Mouse (Mus musculus) ES-Bruce4 (cell line): Measurements from ENCODE around the gene Dst. TPM values are rescaled to one million over a fixed set of nuclear protein-coding genes. Genes with fewer than 3 reads are reported as not detected.

Source experiments
- H3K27ac ChIP-seq: 2 replicates; pipeline ENCODE4 v1.5.1; 2012; ENCODE audit warnings: low read length, inconsistent platforms; ENCODE audit not compliant: insufficient read depth
- H3K27me3 ChIP-seq: 2 replicates; pipeline ENCODE4 v1.6.1; 2012; ENCODE audit warnings: mild to moderate bottlenecking, low read length, inconsistent platforms; ENCODE audit not compliant: control insufficient read depth, poor library complexity, insufficient read depth, severe bottlenecking
- H3K36me3 ChIP-seq: 2 replicates; pipeline ENCODE4 v1.6.1; 2012; ENCODE audit warnings: inconsistent platforms, mild to moderate bottlenecking, low read length, moderate library complexity; ENCODE audit not compliant: control insufficient read depth, poor library complexity, insufficient read depth, severe bottlenecking
- H3K4me1 ChIP-seq: one replicate; pipeline ENCODE4 v1.8.1; 2011; ENCODE audit warnings: low read length; ENCODE audit not compliant: control insufficient read depth, insufficient read depth
- H3K4me3 ChIP-seq: 2 replicates; pipeline ENCODE4 v1.5.1; 2011; ENCODE audit warnings: low read depth, mild to moderate bottlenecking, low read length
- H3K9ac ChIP-seq: 2 replicates; pipeline ENCODE4 v1.6.1; 2012; ENCODE audit warnings: low read depth, mild to moderate bottlenecking, inconsistent platforms; ENCODE audit not compliant: poor library complexity, severe bottlenecking
- H3K9me3 ChIP-seq: replicated peaks from 2 replicates; pipeline ENCODE4 v1.6.1; 2012; ENCODE audit warnings: mild to moderate bottlenecking, low read length, inconsistent platforms; ENCODE audit not compliant: control insufficient read depth, poor library complexity, insufficient read depth, severe bottlenecking
- CTCF ChIP-seq: IDR thresholded peaks from one replicate; pipeline ENCODE4 v1.8.1; 2011; ENCODE audit warnings: low read depth, low read length
- EP300 ChIP-seq: IDR thresholded peaks from 2 replicates; pipeline ENCODE4 v1.6.1; 2011; ENCODE audit warnings: low read depth, low read length; ENCODE audit not compliant: insufficient read depth
- POLR2A ChIP-seq: IDR thresholded peaks from one replicate; pipeline ENCODE4 v1.8.1; 2011; ENCODE audit warnings: low read length; ENCODE audit not compliant: insufficient read depth
- polyA plus RNA-seq: library from polyadenylated mRNA; stranded (reverse); fragments of >200 nt; gene quantifications from 2 replicates; pipeline ENCODE4 v1.2.4, GENCODE M21; 2011; ENCODE audit warnings: low read depth; ENCODE audit not compliant: missing spikeins, insufficient read depth, insufficient read length

Gene Dst
- polyA plus RNA-seq, 1 experiment: 296 TPM

- Histone ChIP-seq H3K4me3 (no peak overlapping the region), H3K27ac (no peak overlapping the region), H3K36me3 (no peaks in the 10 kb centered on the region), H3K9me3 (no peaks in the 10 kb centered on the region), H3K27me3 (no peaks in the 10 kb centered on the region; the same call in 1 of the 2 replicates), H3K4me1 (no peaks in the 10 kb centered on the region), H3K9ac (no peak overlapping the region)
- no peak for TF ChIP-seq EP300
- TF ChIP-seq CTCF: no peak
- TF ChIP-seq POLR2A: no peak
These were observed 29.9 kb upstream of the Dst start for GRCm38 (mm10) chr1:33878170-33878569.

DNA sequence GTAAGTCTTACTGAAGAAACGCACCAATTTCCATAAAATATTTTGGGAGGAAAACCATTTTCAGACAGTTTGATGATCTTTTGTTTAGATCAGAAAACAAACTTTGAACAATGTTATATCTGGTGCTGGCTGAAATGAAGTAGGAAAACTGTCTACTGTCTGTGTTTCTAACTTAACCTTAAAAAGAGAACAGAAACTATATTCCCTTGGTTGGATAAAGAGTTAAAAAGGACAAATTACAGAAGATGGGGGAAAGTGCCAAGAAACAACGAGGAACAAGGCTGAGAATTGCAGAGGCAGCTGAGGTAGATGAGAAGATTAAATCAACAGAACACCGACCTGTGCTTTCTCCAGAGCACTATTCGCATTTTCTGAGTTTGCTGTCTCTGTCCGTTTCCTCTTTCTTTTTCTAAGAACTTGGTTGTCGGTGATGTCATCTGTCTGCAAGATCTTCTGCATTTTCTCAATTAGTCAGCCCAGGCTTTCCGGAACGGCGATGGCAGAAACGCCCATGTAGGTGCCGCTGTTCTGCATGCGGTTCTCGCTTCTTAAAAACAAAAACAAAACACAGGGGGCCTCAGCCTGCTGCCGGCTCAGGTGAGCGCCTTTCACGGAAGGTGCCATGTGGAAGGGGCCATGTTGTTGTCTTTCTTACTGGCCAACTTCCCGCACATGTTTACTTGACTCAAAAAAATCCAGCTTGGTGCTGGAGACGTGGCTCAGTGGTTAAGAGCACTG, 24.8 kb upstream of the Dst start:
- H3K9ac ChIP-seq: no peak overlapping the region
- TF ChIP-seq CTCF (peak; percentile 12), EP300 (no peak)
- peak overlapping the region; percentile 24; the same call in 1 of the 2 replicates for H3K4me3 ChIP-seq
- H3K4me1 ChIP-seq: no peaks in the 10 kb centered on the region
- H3K27me3 ChIP-seq: no peaks in the 10 kb centered on the region; the same call in 1 of the 2 replicates
- H3K27ac ChIP-seq: no peak overlapping the region
- no peaks in the 10 kb centered on the region for H3K36me3 ChIP-seq
- no peaks in the 10 kb centered on the region for H3K9me3 ChIP-seq

- TF ChIP-seq CTCF (peak; percentile 34), EP300 (no peak), POLR2A (no peak)
- no peak overlapping the region for H3K9ac ChIP-seq
These were observed 15.2 kb upstream of the Dst start for GRCm38 (mm10) chr1:33892784-33893183.

DNA sequence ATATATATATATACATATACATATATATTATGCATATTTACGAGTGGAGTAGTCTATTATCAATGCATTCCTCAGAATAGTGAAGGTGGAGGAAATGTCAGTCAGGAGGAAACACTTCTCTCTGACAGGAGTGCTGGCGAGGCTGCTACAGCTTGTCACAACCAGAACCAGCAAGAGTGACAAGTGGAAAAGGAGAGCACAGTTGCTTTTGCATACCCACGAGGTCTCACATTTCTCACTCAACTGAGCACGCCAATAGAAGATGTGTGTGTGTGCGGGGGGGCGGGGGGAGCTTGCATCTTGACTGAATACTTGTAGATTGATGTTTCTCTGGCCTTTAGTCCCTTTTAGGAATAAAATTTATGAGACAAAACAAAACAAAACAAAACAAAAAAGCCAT, 11.9 kb upstream of the Dst start:
- no peak overlapping the region for H3K9ac ChIP-seq
- H3K27me3 ChIP-seq: no peaks in the 10 kb centered on the region
- H3K27ac ChIP-seq: no peak overlapping the region
- TF ChIP-seq CTCF (no peak), POLR2A (no peak), EP300 (no peak)
- H3K4me1 ChIP-seq: no peaks in the 10 kb centered on the region
- no peak overlapping the region for H3K4me3 ChIP-seq
- no peaks in the 10 kb centered on the region for H3K36me3 ChIP-seq
- H3K9me3 ChIP-seq: no peaks in the 10 kb centered on the region

More at GRCm38 (mm10) chr1:33892784-33893183, 15.2 kb upstream of the Dst start:
- H3K4me3 ChIP-seq: no peak overlapping the region
- H3K36me3 ChIP-seq: no peaks in the 10 kb centered on the region
- H3K9me3 ChIP-seq: no peaks in the 10 kb centered on the region
- H3K27me3 ChIP-seq: no peaks in the 10 kb centered on the region
- no peak overlapping the region for H3K27ac ChIP-seq
- H3K4me1 ChIP-seq: no peaks in the 10 kb centered on the region

DNA sequence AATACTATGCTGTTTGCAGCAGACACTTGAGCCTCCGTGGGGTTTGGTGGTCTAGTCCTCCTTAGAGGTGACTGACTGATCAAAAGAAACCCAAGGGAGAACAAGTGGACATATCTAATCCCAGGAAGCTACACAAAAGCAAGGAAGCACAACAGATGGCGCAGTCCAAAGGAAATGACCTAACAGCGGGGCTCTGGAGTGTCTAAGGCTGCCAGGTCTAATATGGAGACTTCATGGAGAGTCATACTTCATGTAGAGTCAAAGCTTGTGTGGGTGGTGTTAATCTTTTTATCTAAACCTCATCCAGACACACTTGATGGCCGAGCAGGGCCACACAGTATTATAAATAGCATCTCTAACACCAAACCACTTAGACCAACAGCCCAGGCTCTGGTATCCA, 11.4 kb upstream of the Dst start:
- Histone ChIP-seq H3K27ac (no peak overlapping the region), H3K9ac (no peak overlapping the region), H3K4me1 (no peaks in the 10 kb centered on the region), H3K9me3 (no peaks in the 10 kb centered on the region), H3K27me3 (no peaks in the 10 kb centered on the region), H3K4me3 (no peak overlapping the region), H3K36me3 (no peaks in the 10 kb centered on the region)
- no peak for TF ChIP-seq CTCF
- no peak for TF ChIP-seq EP300
- no peak for TF ChIP-seq POLR2A

GRCm38 (mm10) chr1:33897426-33897825, 10.6 kb upstream of the Dst start:
- H3K4me3 ChIP-seq: no peak overlapping the region
- TF ChIP-seq EP300 (no peak), CTCF (no peak), POLR2A (no peak)
- H3K9me3 ChIP-seq: no peaks in the 10 kb centered on the region
- no peaks in the 10 kb centered on the region for H3K36me3 ChIP-seq
- H3K4me1 ChIP-seq: no peaks in the 10 kb centered on the region
- H3K9ac ChIP-seq: no peak overlapping the region
- H3K27me3 ChIP-seq: no peaks in the 10 kb centered on the region
- no peak overlapping the region for H3K27ac ChIP-seq
